Mouse (Mus musculus) MEL (cell line): ENCODE measurements around the gene Ehbp1l1. TPM values are rescaled to one million over a fixed set of nuclear protein-coding genes. Genes with fewer than 3 reads are reported as not detected.

Experiments used
- DNase-seq: peaks from one replicate; pipeline ENCODE4 v3.0.0; 2011; ENCODE audit warnings: low read depth, low spot score
- H3K27ac ChIP-seq: 2 replicates; pipeline ENCODE4 v1.5.1; 2012; ENCODE audit warnings: low read depth, mild to moderate bottlenecking, control low read depth, low read length, moderate library complexity; ENCODE audit not compliant: control insufficient read depth
- H3K27me3 ChIP-seq, 2 experiments: fragments of 150-350 bp in 1 of 2; sonication (generic) in 1 of 2; 2 replicates each; pipeline ENCODE4 v1.6.1; 2012; ENCODE audit warnings: low read length in 2 of 2, mild to moderate bottlenecking in 2 of 2, improper control_type of control experiment in 1 of 2, moderate library complexity in 1 of 2; ENCODE audit not compliant: insufficient read depth in 2 of 2, control insufficient read depth in 1 of 2
- H3K36me3 ChIP-seq, 2 experiments: 2 replicates each; pipeline ENCODE4 v1.6.1; 2012 to 2014; ENCODE audit warnings: low read length in 2 of 2, improper control_type of control experiment in 1 of 2, inconsistent platforms in 1 of 2, mild to moderate bottlenecking in 1 of 2; ENCODE audit not compliant: insufficient read depth in 2 of 2, control insufficient read depth in 1 of 2
- H3K4me1 ChIP-seq, 2 experiments: fragments of 150-350 bp in 1 of 2; sonication (generic) in 1 of 2; 2 replicates each; pipeline ENCODE4 v1.6.1; 2012; ENCODE audit warnings: low read length in 2 of 2, improper control_type of control experiment in 1 of 2, mild to moderate bottlenecking in 1 of 2; ENCODE audit not compliant: insufficient read depth in 2 of 2, control insufficient read depth in 1 of 2
- H3K4me3 ChIP-seq, 2 experiments: fragments of 150-350 bp in 1 of 2; sonication (generic) in 1 of 2; 2 replicates each; pipeline ENCODE4 v1.5.1; 2012; ENCODE audit warnings: low read depth in 2 of 2, low read length in 2 of 2, mild to moderate bottlenecking in 2 of 2, moderate library complexity in 2 of 2, control low read depth in 1 of 2, improper control_type of control experiment in 1 of 2; ENCODE audit not compliant: control insufficient read depth in 1 of 2, insufficient read depth in 1 of 2
- H3K79me2 ChIP-seq: 2 replicates; pipeline ENCODE4 v1.6.1; 2012; ENCODE audit warnings: mild to moderate bottlenecking, low read length, moderate library complexity; ENCODE audit not compliant: control insufficient read depth, poor library complexity, insufficient read depth
- H3K9ac ChIP-seq: 2 replicates; pipeline ENCODE4 v1.6.1; 2012; ENCODE audit warnings: low read depth, mild to moderate bottlenecking, control low read depth, low read length, moderate library complexity; ENCODE audit not compliant: control insufficient read depth, poor library complexity, severe bottlenecking
- H3K9me3 ChIP-seq: fragments of 150-350 bp; sonication (generic); replicated peaks from 2 replicates; pipeline ENCODE4 v1.6.1; 2012; ENCODE audit warnings: mild to moderate bottlenecking, low read length, improper control_type of control experiment, moderate library complexity; ENCODE audit not compliant: insufficient read depth
- BHLHE40 ChIP-seq: IDR thresholded peaks from 2 replicates; pipeline ENCODE4 v1.6.1; 2012; ENCODE audit warnings: low read depth, mild to moderate bottlenecking, inconsistent platforms, low read length, improper control_type of control experiment, borderline replicate concordance
- CHD1 ChIP-seq: IDR thresholded peaks from 2 replicates; pipeline ENCODE4 v1.6.1; 2012; ENCODE audit warnings: low read depth, mild to moderate bottlenecking, inconsistent platforms, low read length, improper control_type of control experiment
- ETS1 ChIP-seq: IDR thresholded peaks from 2 replicates; pipeline ENCODE4 v1.6.1; 2012; ENCODE audit warnings: low read depth, mild to moderate bottlenecking, inconsistent platforms, low read length, improper control_type of control experiment, moderate library complexity
- GABPA ChIP-seq: IDR thresholded peaks from 2 replicates; pipeline ENCODE4 v1.6.1; 2012; ENCODE audit warnings: low read depth, mild to moderate bottlenecking, inconsistent platforms, low read length, improper control_type of control experiment, moderate library complexity
- GATA1 ChIP-seq: IDR thresholded peaks from 2 replicates; pipeline ENCODE4 v1.6.1; 2011; ENCODE audit warnings: low read depth, low read length, improper control_type of control experiment
- HCFC1 ChIP-seq: IDR thresholded peaks from 2 replicates; pipeline ENCODE4 v1.6.1; 2012; ENCODE audit warnings: low read depth, mild to moderate bottlenecking, inconsistent platforms, low read length, improper control_type of control experiment, moderate library complexity
- MAFK ChIP-seq: IDR thresholded peaks from 2 replicates; pipeline ENCODE4 v1.6.1; 2011; ENCODE audit warnings: low read depth, mild to moderate bottlenecking, low read length, improper control_type of control experiment, borderline replicate concordance
- MXI1 ChIP-seq: IDR thresholded peaks from 2 replicates; pipeline ENCODE4 v1.6.1; 2011; ENCODE audit warnings: mild to moderate bottlenecking, low read depth, low read length, improper control_type of control experiment
- POLR2A ChIP-seq, 2 experiments: IDR thresholded peaks; 2 replicates each; pipeline ENCODE4 v1.6.1; 2011 to 2012; ENCODE audit warnings: low read length in 2 of 2, mild to moderate bottlenecking in 2 of 2, control low read depth in 1 of 2, improper control_type of control experiment in 1 of 2, low read depth in 1 of 2, moderate library complexity in 1 of 2; ENCODE audit not compliant: control insufficient read depth in 1 of 2, insufficient read depth in 1 of 2, poor library complexity in 1 of 2
- POLR2AphosphoS2 ChIP-seq: IDR thresholded peaks from 2 replicates; pipeline ENCODE4 v1.6.1; 2011; ENCODE audit warnings: low read length, improper control_type of control experiment
- POLR2AphosphoS5 ChIP-seq: IDR thresholded peaks from 2 replicates; pipeline ENCODE4 v1.6.1; 2012; ENCODE audit warnings: low read depth, borderline replicate concordance, mild to moderate bottlenecking, inconsistent platforms, low read length, moderate library complexity, mixed read lengths
- RAD21 ChIP-seq: IDR thresholded peaks from 2 replicates; pipeline ENCODE4 v1.6.1; 2011; ENCODE audit warnings: mild to moderate bottlenecking, low read depth, low read length, improper control_type of control experiment
- RCOR1 ChIP-seq: IDR thresholded peaks from 2 replicates; pipeline ENCODE4 v1.6.1; 2012; ENCODE audit warnings: low read depth, mild to moderate bottlenecking, inconsistent platforms, low read length, improper control_type of control experiment
- TBP ChIP-seq: IDR thresholded peaks from 2 replicates; pipeline ENCODE4 v1.8.0; 2011; ENCODE audit warnings: low read depth, low read length, improper control_type of control experiment
- USF1 ChIP-seq: IDR thresholded peaks from 2 replicates; pipeline ENCODE4 v1.6.1; 2014; ENCODE audit warnings: low read depth, mild to moderate bottlenecking, inconsistent platforms, low read length, improper control_type of control experiment, moderate library complexity
- ZKSCAN1 ChIP-seq: IDR thresholded peaks from 2 replicates; pipeline ENCODE4 v1.6.1; 2012; ENCODE audit warnings: low read depth, mild to moderate bottlenecking, inconsistent platforms, low read length, improper control_type of control experiment, moderate library complexity
- polyA plus RNA-seq, 2 experiments: library from polyadenylated mRNA; stranded (reverse) in 1 of 2; unstranded in 1 of 2; fragments of >175 nt in 1 of 2; fragments of >200 nt in 1 of 2; gene quantifications; 2 replicates each; pipeline versions ENCODE4 v1.2.1 to v1.2.4; 2012; ENCODE audit warnings: low replicate concordance in 2 of 2, low read depth in 1 of 2; ENCODE audit not compliant: insufficient read length in 2 of 2, insufficient read depth in 1 of 2, missing spikeins in 1 of 2
- total RNA-seq: library from RNA; depleted of rRNA; stranded (reverse); fragments of 300-350 nt; gene quantifications from 2 replicates; pipeline ENCODE4 v1.2.3, GENCODE M21; 2012

Gene Ehbp1l1
- total and polyA plus RNA-seq, 3 experiments = 63.2 to 113 (median 77.3) TPM

- no peak for TF ChIP-seq GATA1
- TF ChIP-seq MXI1 = no peak
- TF ChIP-seq POLR2AphosphoS2 = no peak
- TF ChIP-seq BHLHE40 = no peak
- TF ChIP-seq POLR2AphosphoS5 = no peak
- TF ChIP-seq, all 39 proteins: peak for 0
- Histone ChIP-seq H3K79me2 (no peaks in the 10 kb centered on the region), H3K27ac (no peak overlapping the region), H3K9me3 (no peaks in the 10 kb centered on the region), H3K9ac (no peak overlapping the region), H3K4me1 (peaks cover 0 to 4% of the 10 kb centered on the region in 2 experiments; a peak in 2 of 4 replicates), H3K4me3 (no peak overlapping the region), H3K27me3 (peaks cover 0 to 2% of the 10 kb centered on the region in 2 experiments; a peak in 1 of 4 replicates), H3K36me3 (no peaks in the 10 kb centered on the region)
- no peak for DNase-seq
Observed at GRCm38 (mm10) chr19:5743576-5743975, 17.5 kb upstream of the Ehbp1l1 start.

GRCm38 (mm10) chr19:5742241-5742641, 16.1 kb upstream of the Ehbp1l1 start:
- no peak overlapping the region for H3K9ac ChIP-seq
- peaks cover 0 to 4% of the 10 kb centered on the region in 2 experiments; a peak in 2 of 4 replicates for H3K4me1 ChIP-seq
- H3K4me3 ChIP-seq = no peak overlapping the region
- H3K36me3 ChIP-seq = no peaks in the 10 kb centered on the region
- DNase-seq = no peak
- no peaks in the 10 kb centered on the region for H3K9me3 ChIP-seq
- H3K27me3 ChIP-seq = peaks cover 0 to 2% of the 10 kb centered on the region in 2 experiments; a peak in 1 of 4 replicates
- no peaks in the 10 kb centered on the region for H3K79me2 ChIP-seq
- TF ChIP-seq GABPA (no peak), POLR2A (IDR thresholded peaks at IDR 0.05; ENCODE audit: control insufficient read depth in 1 of 2, insufficient read depth in 1 of 2, low read depth in 1 of 2, low read length in 2 of 2, poor library complexity in 1 of 2) (no peak)
- TF ChIP-seq, all 39 proteins: peak for 0
- H3K27ac ChIP-seq = no peak overlapping the region

- Histone ChIP-seq H3K27me3 (peaks cover 0 to 2% of the 10 kb centered on the region in 2 experiments; a peak in 1 of 4 replicates), H3K4me1 (peaks cover 0 to 4% of the 10 kb centered on the region in 2 experiments; a peak in 2 of 4 replicates)
Observed at GRCm38 (mm10) chr19:5741641-5742240, 15.6 kb upstream of the Ehbp1l1 start.

More at GRCm38 (mm10) chr19:5741641-5742240, 15.6 kb upstream of the Ehbp1l1 start:
- no peaks in the 10 kb centered on the region for H3K79me2 ChIP-seq
- H3K9me3 ChIP-seq = no peaks in the 10 kb centered on the region
- H3K36me3 ChIP-seq = no peaks in the 10 kb centered on the region
- no peak overlapping the region for H3K27ac ChIP-seq
- no peak overlapping the region for H3K4me3 ChIP-seq
- DNase-seq = no peak
- TF ChIP-seq POLR2A (IDR thresholded peaks at IDR 0.05; ENCODE audit: control insufficient read depth in 1 of 2, insufficient read depth in 1 of 2, low read depth in 1 of 2, low read length in 2 of 2, poor library complexity in 1 of 2) (no peak), ZKSCAN1 (no peak), MAFK (no peak), TBP (no peak), RCOR1 (no peak), USF1 (no peak), CHD1 (no peak), ETS1 (no peak), GABPA (no peak), RAD21 (no peak), HCFC1 (no peak)
- TF ChIP-seq, all 39 proteins: peak for 0
- H3K9ac ChIP-seq = no peak overlapping the region
